Mouse (Mus musculus): ENCODE measurements around the gene D930048N14Rik.
"Not testable (repeated sequence)": the region's sequence is repeated elsewhere in the genome, so short reads cannot be mapped to it uniquely, and the experiment has no call there.

Gene D930048N14Rik

GRCm38 (mm10) chr11:51653736-51654135 lies 3.0 kb downstream of the D930048N14Rik start:
- DNase-seq, result no peak

DNA sequence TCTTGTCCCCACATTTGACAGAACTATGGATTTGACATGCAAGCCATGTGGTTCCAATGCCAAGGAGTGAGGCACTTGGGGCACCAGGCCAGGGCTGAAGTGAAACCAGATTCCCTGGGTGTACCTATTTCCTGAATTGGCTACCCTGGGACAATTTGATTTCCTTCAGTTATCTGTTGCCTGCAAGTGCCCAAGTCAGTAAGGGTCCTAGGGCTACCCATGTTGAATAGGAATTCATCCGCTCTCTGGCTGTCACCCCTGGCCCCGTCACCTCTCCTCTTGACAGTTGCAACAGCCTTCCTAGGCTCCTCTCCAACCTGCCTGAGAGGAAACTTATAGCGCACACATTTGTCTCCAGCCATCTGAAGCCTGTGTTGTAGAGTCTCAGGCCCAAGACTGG lies 4.1 kb downstream of the D930048N14Rik start:
- no peak for DNase-seq

- peak; percentile 40 to 61 for DNase-seq
These were observed 6.2 kb downstream of the D930048N14Rik start for GRCm38 (mm10) chr11:51656798-51657521.

DNA sequence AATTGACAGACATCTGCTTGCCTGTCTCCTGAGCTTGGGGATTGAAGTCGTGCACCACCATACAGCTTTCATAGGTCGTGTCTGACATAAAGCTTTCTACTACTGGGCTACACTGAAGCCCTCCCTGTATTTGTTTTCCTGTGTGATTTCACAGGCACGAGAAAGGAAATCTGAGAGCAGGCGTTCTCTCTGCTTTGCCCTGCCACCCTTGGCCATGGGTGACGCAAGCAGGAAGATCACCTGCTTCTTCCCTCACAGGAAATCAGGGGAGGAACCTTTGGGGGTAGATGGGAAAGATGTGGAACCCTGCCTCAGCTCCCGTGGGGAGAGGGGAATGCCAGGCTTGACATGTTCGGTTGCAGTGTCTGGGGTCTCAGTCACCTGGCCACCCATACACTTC lies 7.5 kb downstream of the D930048N14Rik start:
- peak in 1 of 2 experiments; percentile 39 for DNase-seq

GRCm38 (mm10) chr11:51658705-51659104 lies 8.0 kb downstream of the D930048N14Rik start:
- peak; percentile 56 to 72 for DNase-seq

DNA sequence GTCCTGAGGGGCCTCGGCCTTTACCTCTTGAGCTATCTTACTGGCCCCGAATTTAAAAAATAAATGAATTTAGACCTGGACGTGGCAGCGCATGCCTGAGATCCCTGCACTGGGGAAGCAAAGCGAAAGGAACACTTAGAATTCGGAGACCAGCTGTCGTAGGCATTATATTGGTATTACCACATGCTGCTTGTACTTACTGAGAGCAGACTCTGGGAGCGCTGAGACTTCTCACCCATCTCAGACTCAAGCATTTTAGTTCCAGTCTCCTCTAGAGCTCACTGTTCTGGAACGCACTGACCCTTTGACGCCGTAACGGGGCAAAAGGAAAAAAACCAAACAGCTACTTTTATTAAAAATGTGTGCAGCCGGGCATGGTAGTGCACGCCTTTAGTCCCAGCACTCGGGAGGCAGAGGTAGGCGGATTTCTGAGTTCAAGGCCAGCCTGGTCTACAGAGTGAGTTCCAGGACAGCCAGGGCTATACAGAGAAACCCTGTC lies 11.2 kb downstream of the D930048N14Rik start:
- DNase-seq, result no peak

DNA sequence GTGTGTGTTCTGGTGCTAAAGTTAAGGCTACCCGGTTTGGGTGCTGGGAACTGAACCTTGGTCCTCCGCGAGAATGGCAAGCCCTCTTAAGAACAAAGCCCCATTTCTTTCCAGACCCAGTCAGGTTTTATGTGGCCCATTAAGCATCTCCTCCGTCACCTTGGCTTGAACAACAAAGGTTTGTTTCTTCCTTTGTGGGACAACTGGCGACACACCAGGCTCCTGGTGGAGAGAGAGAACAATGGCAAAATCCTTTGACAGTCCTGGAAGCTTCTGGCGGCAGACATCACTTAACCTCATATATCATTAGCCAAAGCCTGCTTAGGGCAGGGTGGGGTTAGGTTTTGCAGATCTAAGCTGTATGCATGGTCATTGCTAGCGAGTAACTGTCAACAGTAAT lies 11.9 kb downstream of the D930048N14Rik start:
- peak in 1 of 2 experiments; percentile 19 for DNase-seq

GRCm38 (mm10) chr11:51664747-51665146 lies 14.0 kb downstream of the D930048N14Rik start:
- not testable (repeated sequence) for DNase-seq

GRCm38 (mm10) chr11:51670846-51671245 lies 20.1 kb downstream of the D930048N14Rik start:
- DNase-seq, result no peak

DNA sequence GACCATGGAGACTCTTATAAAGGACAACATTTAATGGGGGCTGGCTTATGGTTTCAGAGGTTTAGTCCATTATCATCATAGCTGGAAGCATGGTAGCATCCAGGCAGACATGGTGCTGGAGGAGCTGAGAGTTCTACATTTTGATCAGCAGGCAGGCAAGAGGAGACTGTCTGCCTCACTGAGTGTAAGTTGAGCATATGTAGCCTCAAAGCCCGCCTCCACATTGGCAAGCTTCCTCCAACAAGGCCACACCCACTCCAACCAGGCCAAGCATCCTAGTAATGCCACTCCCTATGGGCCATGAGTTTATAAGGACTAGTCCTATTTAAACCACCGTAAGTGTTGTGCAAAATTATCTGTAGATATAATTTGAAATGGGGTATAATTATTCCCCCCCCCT lies 20.6 kb downstream of the D930048N14Rik start:
- DNase-seq, result no peak

DNA sequence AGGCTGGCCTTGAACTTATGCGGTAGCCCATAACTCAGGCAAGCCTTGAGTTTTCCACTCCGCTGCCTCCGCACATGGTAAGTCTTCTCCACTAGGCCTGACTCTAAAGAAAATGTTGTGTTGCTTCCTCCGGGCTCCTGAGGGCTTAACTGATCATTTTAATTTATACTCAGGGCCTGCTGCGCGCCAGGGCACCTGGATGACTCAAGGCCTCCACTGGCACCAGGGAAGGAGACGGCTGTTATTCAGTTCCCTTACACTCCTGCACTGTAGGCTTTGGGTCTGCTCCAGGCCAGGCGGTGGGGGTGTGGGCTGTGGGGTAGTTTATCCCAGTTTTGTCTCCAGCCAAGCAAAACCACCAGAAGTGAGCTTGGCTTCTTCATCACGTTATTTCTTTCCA lies 22.5 kb downstream of the D930048N14Rik start:
- peak; percentile 27 to 53 for DNase-seq

- no peak for DNase-seq
These were observed 24.6 kb downstream of the D930048N14Rik start for GRCm38 (mm10) chr11:51675386-51675785.

DNA sequence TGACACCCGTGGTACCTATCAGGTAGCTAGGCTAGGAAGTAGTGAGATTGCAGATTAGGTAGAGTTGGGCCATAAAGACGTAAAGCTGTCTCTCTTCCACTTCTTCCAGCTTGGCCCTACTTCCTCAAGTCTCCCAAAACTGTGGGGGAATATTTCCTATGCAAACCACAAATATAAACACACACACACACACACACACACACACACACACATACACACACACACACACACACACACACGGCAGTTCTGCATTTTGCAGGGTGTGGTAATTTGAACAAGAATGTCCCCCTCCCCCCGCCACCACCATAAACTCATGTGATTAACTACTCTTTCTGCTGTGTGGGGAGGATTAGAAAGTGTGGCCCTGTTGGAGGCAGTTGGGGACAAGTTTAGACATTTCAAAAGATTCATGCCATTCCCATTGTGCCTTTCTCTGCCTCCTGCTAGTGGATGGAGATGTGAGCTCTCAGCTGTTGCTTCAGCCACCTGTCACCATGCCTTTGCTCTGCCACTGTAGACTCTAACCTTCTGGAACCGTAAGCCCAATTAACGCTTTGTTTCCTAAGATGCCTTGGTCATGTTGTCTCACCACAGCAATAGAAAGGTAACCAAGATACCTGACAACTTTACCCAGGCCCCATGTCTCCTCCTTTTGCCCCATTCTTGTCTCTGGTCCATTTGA lies 27.1 kb downstream of the D930048N14Rik start:
- DNase-seq, result no peak

DNA sequence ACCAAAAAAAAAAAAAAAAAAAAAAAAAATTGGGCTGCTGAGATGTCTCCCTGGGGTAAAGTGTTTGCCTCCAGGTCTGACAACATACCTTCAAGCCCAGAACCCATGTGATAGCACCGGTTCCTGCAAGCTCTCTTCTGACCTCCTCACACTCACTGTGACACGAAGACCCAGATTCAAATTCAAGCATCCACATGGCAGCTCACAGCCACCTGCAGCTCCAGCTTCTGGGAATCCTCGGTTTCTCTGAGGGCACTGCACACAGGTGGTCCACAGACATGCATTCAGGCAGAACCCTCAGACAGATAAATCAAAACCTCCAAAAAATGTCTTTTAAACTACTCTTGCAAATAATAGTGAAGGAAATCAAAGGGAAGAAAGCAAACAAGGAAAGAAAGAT lies 28.7 kb downstream of the D930048N14Rik start:
- no peak for DNase-seq

DNA sequence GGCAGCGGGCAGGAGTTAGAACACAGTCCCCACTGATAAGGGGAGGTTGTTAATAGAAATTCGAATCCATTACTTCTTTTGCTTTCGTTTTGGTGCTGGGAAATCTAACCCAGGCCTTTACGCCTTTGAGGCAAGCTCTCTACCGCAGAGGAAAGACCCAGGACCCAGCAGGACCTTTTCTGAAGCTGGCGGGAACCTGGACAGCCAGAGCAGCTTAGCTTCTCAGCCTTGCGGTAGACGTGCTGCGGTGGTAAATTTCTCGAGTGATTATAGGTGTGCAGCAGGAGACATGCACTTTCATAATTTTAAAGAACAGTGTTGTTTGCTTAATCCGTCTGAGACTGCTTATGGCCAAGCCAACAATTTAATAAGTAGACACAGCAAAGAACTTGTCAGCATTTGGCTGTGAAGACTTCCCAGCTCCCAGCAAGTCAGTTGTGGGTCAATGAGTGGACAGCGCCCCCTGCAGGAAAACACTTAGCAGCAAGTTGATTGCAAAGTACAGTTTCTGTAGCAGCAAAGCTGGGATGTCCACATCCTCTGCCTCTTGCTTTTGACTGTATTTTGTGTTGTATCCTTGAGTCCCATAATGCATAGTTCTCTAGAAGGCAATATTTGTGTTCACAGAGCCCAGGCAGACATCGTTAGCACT lies 30.7 kb downstream of the D930048N14Rik start:
- DNase-seq, result peak; percentile 94 to 95

- no peak for DNase-seq
These were observed 31.2 kb downstream of the D930048N14Rik start for GRCm38 (mm10) chr11:51681976-51682374.

GRCm38 (mm10) chr11:51688330-51689328 lies 37.9 kb downstream of the D930048N14Rik start, which contains the start of gene 0610009B22Rik:
TSS of gene 0610009B22Rik (minus strand) at chr11:51688874.
- peak; percentile 100 for DNase-seq

- peak in 1 of 2 experiments; percentile 36 for DNase-seq
These were observed 38.6 kb downstream of the D930048N14Rik start for GRCm38 (mm10) chr11:51689343-51689742.

GRCm38 (mm10) chr11:51690597-51690996 lies 39.8 kb downstream of the D930048N14Rik start:
- not testable (repeated sequence) for DNase-seq

GRCm38 (mm10) chr11:51694984-51695383 lies 44.2 kb downstream of the D930048N14Rik start:
- no peak for DNase-seq

- DNase-seq, result peak in 1 of 2 experiments; percentile 20
These were observed 52.1 kb downstream of the D930048N14Rik start for GRCm38 (mm10) chr11:51702831-51703230.
